Mouse (Mus musculus): ENCODE results near the gene Iqcn.

- TF ChIP-seq CTCF (IDR thresholded peaks at IDR 0.05 in 2 of 3, conservative IDR thresholded peaks at IDR 0.05 in 1 of 3; ENCODE audit: control insufficient read depth in 1 of 3, insufficient read depth in 1 of 3, low read depth in 2 of 3, low read length in 3 of 3, poor library complexity in 1 of 3, severe bottlenecking in 1 of 3) (no peak), POLR2A (IDR thresholded peaks at IDR 0.05; ENCODE audit: control insufficient read depth in 1 of 2, insufficient read depth in 1 of 2, low read depth in 1 of 2, low read length in 2 of 2, poor library complexity in 1 of 2) (no peak), RCOR1 (IDR thresholded peaks at IDR 0.05; ENCODE audit: low read depth, low read length) (no peak), CHD1 (IDR thresholded peaks at IDR 0.05; ENCODE audit: low read depth, low read length) (no peak)
Observed at GRCm38 (mm10) chr8:70748246-70749096, 45.2 kb downstream of the Iqcn start.
